Mouse (Mus musculus) left cerebral cortex, adult 2 months (tissue): ENCODE results near the gene Gtf2i. TPM values are rescaled to one million over a fixed set of nuclear protein-coding genes. Genes with fewer than 3 reads are reported as not detected.

ENCODE experiments used
- DNase-seq, 2 experiments: peaks; one replicate each; pipeline ENCODE4 v3.0.0; 2021 to 2022; ENCODE audit warnings: low spot score in 2 of 2, mixed read lengths in 1 of 2; ENCODE audit errors: extremely low spot score in 1 of 2
- H3K27ac ChIP-seq: fragments of 200-600 bp; 2 replicates; pipeline ENCODE4 v1.8.1; 2022
- H3K4me3 ChIP-seq: fragments of 200-600 bp; 2 replicates; pipeline ENCODE4 v1.8.1; 2022
- CTCF ChIP-seq: fragments of 200-600 bp; IDR thresholded peaks from 2 replicates; pipeline ENCODE4 v1.8.1; 2022; ENCODE audit warnings: antibody characterized with exemption, mild to moderate bottlenecking, moderate library complexity
- intact Hi-C: fragments of 180-260 bp; cut with DNase I; formaldehyde crosslinking; loops from one replicate; pipeline ENCODE4 v1.15.1; 2025
- total RNA-seq, 2 experiments: library from RNA; stranded (reverse); gene quantifications; 2 replicates each; pipeline ENCODE4 v1.2.3; 2021

Gtf2i gene
- total RNA-seq, 2 experiments from 2014 or later, result 219 to 221 TPM

DNA sequence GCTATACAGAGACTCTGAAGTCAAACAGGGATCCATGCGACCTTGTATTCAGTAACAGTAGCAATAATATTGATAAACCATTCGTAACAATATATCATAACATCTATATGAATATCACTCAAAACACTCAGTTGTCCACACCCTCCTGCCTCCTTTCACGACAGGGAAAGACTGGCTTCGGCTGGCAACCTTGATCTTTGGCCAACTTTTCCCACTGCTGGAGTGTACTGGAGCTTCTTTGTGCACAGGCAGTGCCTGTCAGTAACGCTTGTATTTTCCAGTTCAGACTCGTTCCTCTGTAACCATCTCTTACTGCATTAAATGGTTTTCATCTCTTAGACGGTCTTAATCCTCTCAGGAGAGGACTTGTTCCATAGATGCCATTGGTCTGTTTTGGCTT lies 2.2 kb upstream of the Gtf2i start:
- DNase-seq, result no peak
- no peak overlapping the region for H3K4me3 ChIP-seq
- peak overlapping the region; percentile 100 for H3K27ac ChIP-seq
- TF ChIP-seq CTCF, result no peak
- intact Hi-C loops, result no loop called here

DNA sequence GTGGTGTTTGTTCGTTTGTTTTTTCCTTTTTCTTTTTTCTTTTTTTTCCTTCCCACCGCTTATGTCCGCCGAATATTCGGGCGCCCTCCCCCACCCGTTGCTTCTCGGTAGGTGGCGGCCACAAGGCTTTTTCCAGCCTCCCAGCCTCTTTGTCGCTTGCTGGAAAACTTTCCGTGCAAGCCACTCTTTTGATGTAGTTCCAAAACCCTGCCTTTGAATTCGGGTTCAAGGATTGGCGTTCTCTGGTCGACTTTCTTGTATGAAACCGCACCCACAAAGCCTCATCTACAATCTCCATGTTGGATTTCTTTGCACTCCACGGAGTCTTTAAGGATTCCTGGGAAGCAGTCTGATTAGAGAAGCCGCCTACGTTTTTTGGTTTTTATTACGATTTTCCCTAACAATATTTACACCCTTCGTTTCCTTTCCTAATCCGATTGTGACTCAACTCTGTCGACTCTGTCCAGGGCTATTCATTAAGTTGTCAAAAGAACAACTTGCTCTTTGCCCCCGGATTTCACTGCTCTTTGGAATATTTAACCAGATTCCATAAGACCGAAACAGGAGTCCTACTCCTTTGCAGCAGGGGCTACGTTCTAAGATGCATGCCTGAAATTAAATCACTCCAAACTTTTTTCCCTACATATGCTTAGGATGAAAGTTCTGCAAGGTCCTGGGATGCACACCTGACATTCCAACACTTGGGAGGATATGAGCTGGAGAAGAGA lies 1.2 kb upstream of the Gtf2i start:
- no peak; the same call in none of the 2 replicates for TF ChIP-seq CTCF
- peak overlapping the region; percentile 100 for H3K27ac ChIP-seq
- intact Hi-C loops, result no loop called here
- H3K4me3 ChIP-seq, result peak overlapping the region; percentile 90
- DNase-seq, result peak in 1 of 2 experiments; percentile 55

DNA sequence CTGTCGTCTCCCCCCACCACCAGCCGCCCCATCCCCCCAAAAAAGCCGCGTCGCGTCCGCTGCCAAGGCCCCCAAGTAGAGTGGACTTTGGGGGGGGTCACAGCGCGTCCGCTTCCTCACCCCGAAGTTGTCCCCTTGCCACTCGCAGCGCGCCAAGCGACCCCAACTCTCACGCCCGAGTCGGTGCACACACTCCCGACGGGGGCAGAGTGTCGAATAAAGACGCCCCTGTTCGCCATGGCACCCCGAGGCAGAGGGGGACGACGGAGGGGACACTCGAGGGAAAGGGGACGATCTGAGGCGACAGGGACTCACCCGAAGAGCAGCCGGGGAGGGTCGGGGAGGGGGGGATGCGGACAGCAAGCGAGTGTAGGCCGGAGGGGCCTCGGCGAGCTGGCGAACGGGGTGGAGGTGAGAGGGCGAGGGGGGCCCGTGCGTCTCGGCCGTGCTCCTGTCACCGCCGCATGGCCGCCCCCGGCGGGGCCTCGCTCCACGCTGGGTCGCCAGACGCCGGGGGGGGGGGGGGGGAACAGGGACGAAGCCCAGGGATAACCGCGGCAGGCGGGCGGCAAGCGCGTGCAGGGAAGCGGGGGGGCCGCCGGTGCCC lies 389 bp downstream of the Gtf2i start:
- DNase-seq, result no peak
- H3K27ac ChIP-seq, result peak overlapping the region; percentile 100
- TF ChIP-seq CTCF, result no peak
- peak overlapping the region; percentile 90 for H3K4me3 ChIP-seq
- intact Hi-C loops, result no loop called here

GRCm38 (mm10) chr5:134313451-134314067 lies 1.0 kb downstream of the Gtf2i start:
- H3K27ac ChIP-seq, result peak overlapping the region; percentile 100
- peak; percentile 89 to 90 for DNase-seq
- H3K4me3 ChIP-seq, result peak overlapping the region; percentile 90
- TF ChIP-seq CTCF, result no peak
- intact Hi-C loops, result loop anchor here (2.0 kb wide), 1 partner anchor 65 kb away; no protein-coding TSS in a partner anchor

GRCm38 (mm10) chr5:134312691-134313450 lies 1.7 kb downstream of the Gtf2i start:
- intact Hi-C loops, result loop anchor here (2.0 kb wide), 1 partner anchor 64 kb away; no protein-coding TSS in a partner anchor
- peak overlapping the region; percentile 90 for H3K4me3 ChIP-seq
- peak overlapping the region; percentile 100 for H3K27ac ChIP-seq
- DNase-seq, result peak; percentile 50 to 60
- no peak for TF ChIP-seq CTCF

- intact Hi-C loops, result loop anchor here (2.0 kb wide), 1 partner anchor 63 kb away; no protein-coding TSS in a partner anchor
- Histone ChIP-seq H3K27ac (peak overlapping the region; percentile 100), H3K4me3 (peak overlapping the region; percentile 90)
- no peak for TF ChIP-seq CTCF
- no peak for DNase-seq
These were observed 2.6 kb downstream of the Gtf2i start for GRCm38 (mm10) chr5:134311894-134312411.

DNA sequence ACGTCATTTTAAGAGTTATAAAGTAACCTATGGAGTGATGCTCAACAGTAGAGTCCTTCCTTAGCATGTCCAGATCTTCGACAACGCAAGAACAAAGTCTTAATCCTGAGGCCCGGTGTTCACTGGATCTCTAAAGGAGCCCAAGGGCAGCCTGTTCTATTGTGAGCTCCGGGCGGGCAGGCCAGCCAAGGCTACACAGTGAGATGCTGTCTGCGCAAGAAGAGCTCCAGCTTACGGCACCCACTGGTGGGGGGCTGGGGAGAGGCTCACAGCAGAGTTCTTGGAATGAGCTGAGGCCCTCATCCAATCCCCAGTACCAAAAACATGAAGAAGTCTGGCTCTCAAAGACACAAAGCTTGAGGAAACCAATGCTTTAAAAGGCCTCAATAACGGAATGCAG lies 4.4 kb downstream of the Gtf2i start:
- Histone ChIP-seq H3K4me3 (no peak overlapping the region), H3K27ac (no peak overlapping the region; the same call in 1 of the 2 replicates)
- intact Hi-C loops, result no loop called here
- TF ChIP-seq CTCF, result no peak
- DNase-seq, result no peak

GRCm38 (mm10) chr5:134309345-134309744 lies 5.2 kb downstream of the Gtf2i start:
- DNase-seq, result no peak
- intact Hi-C loops, result no loop called here
- no peak overlapping the region for H3K4me3 ChIP-seq
- no peak for TF ChIP-seq CTCF
- no peak overlapping the region for H3K27ac ChIP-seq

DNA sequence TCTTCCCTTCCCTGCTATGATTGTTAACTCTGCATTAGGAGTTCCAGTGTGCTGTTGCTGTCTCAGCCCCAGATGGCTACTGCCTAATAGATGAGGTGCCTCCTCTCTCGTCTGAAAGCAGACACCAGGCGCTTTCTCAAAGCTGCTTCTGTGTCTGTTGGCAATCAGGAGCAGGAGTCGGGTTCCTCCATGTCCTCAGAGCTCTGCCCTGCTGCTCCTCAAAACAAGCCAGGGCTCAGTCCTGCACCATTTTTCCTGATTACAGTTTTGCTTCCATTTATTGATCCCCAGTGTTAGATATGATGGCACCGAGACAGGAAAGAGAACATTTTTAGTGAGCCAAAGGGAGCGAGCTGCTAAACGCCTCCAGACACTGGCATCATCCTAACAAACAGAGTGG lies 9.9 kb downstream of the Gtf2i start:
- H3K27ac ChIP-seq, result peak overlapping the region; percentile 45
- intact Hi-C loops, result no loop called here
- TF ChIP-seq CTCF, result no peak
- H3K4me3 ChIP-seq, result no peak overlapping the region
- DNase-seq, result no peak

DNA sequence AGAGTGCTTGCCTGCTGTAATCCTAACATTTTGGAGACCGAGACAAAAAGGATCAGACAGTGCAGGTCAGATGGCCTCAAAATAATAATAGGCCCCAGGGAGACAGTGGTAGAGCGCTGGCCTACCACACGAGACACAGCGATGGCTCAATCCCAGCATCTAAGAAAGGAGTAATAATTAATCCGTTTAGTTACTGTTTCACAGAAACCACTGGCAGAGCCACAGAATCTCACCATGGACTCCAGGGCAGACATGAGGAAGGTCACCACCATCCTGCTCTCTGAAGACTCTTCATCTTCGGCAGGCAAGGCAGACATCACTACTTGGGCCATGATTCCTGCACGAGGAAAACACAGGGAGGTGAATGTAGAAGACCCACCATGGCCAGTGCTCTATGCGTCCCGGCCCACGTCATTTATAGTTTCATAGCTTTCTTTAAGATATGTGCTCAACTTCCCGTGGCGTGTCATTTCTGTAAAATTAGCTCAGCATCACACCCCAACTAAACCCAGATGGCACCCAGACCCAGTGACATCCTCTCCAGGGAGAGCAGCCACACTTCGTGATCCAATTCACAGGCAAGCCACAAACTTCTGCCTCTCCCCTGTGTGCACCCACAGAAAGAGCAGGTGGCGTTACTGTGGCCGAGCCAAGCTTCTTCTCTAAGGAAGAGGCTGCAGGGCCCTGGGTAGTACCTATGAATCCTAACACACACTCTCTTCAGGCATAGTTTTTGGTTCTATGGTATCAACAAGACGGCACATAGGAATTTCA lies 19.1 kb downstream of the Gtf2i start:
- intact Hi-C loops, result no loop called here
- Histone ChIP-seq H3K4me3 (no peak overlapping the region), H3K27ac (peak overlapping the region; percentile 8; the same call in 1 of the 2 replicates)
- DNase-seq, result no peak
- no peak for TF ChIP-seq CTCF

- Histone ChIP-seq H3K4me3 (no peak overlapping the region), H3K27ac (no peak overlapping the region)
- DNase-seq, result no peak
- no peak for TF ChIP-seq CTCF
- intact Hi-C loops, result no loop called here
These were observed 20.0 kb downstream of the Gtf2i start for GRCm38 (mm10) chr5:134294606-134295005.
